Mouse (Mus musculus): Measurements from ENCODE around the gene Tph2.

- TF ChIP-seq TAL1 (IDR thresholded peaks at IDR 0.05; ENCODE audit: low read length) (no peak), GATA1 (IDR thresholded peaks at IDR 0.05; ENCODE audit: low read length) (no peak)
Measured at GRCm38 (mm10) chr10:115035748-115036147, 149.1 kb downstream of the Tph2 start.
